Mouse (Mus musculus): ENCODE results near the gene Calm4. TPM values are rescaled to one million over a fixed set of nuclear protein-coding genes. Genes with fewer than 3 reads are reported as not detected.
"Not testable (repeated sequence)": the region's sequence is repeated elsewhere in the genome, so short reads cannot be mapped to it uniquely, and the experiment has no call there.

The Calm4 gene
- polyA plus RNA-seq, 2 experiments = 8.6 to 51.5 TPM

DNA sequence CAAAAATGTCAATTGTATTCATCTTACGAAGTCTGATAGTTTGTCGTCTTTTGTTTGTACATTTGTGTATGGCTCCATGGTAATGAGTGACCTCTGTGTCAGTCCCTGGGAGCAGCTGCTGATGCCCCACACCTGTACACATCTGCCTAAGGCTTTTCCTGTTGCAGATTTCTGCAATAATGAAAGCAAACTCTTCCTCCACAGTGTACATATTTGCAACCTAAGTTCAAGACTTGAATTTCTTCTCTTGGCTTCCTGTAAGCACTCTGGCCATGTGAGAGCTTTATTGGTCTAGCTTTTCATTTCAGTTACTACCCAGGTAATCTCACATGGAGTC lies 18.8 kb upstream of the Calm4 start:
- ATAC-seq (ENCODE audit: low FRiP score, low read depth) = no peak
- 93% methylated on average over 2 of the region's 2 CpGs for WGBS
- H3K27ac ChIP-seq (replicated peaks; ENCODE audit: low read depth, low read length) = no peak overlapping the region

DNA sequence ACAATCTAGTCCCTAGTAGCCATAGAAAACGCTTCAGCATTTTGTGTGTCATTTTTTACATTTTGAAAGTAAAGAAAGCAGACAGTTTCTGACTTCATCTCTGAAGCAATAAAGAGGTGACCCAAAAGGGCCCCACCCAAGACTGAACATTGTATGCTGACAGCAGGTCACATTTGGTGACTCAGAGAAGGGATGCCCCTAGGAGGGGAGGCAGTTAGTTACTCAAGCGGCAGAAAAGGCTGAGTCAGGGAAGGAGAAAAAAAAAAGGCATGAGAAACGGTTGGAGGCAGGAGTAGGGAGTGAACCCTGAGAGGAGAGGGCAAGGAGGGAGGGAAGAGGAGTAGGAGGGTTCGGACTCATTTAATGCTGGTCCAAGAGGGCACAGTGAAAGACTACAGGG lies 15.5 kb upstream of the Calm4 start:
- DNase-seq (ENCODE audit: low spot score) = no peak
- no peak overlapping the region for H3K4me2 ChIP-seq (replicated peaks; ENCODE audit: low read depth, low read length, severe bottlenecking)
- no peak overlapping the region for H3K27ac ChIP-seq (replicated peaks; ENCODE audit: low read depth, low read length)
- no peak for ATAC-seq (ENCODE audit: low FRiP score, low read depth)
- H3K36me3 ChIP-seq (ENCODE audit: control insufficient read depth, insufficient read depth, low read length) = no peaks in the 10 kb centered on the region
- TF ChIP-seq POLR2A (IDR thresholded peaks at IDR 0.05; ENCODE audit: borderline replicate concordance, extremely low read depth, insufficient read depth, insufficient read length) = no peak
- no peaks in the 10 kb centered on the region for H3K4me1 ChIP-seq (ENCODE audit: control insufficient read depth, insufficient read depth, low read length)
- H3K9me3 ChIP-seq (ENCODE audit: control insufficient read depth, low read length) = no peaks in the 10 kb centered on the region
- 71% methylated on average over 4 of the region's 4 CpGs for WGBS
- H3K4me3 ChIP-seq (replicated peaks; ENCODE audit: low read length) = no peak overlapping the region
- no peak overlapping the region for H3K9ac ChIP-seq (ENCODE audit: low read depth, low read length, severe bottlenecking)
- H3K27me3 ChIP-seq (ENCODE audit: control insufficient read depth, insufficient read depth, low read length) = no peaks in the 10 kb centered on the region

More for the DNA sequence above, 18.8 kb upstream of the Calm4 start:
- Histone ChIP-seq H3K27me3 (ENCODE audit: control insufficient read depth, insufficient read depth, low read length) (no peaks in the 10 kb centered on the region), H3K9me3 (ENCODE audit: control insufficient read depth, low read length) (no peaks in the 10 kb centered on the region), H3K4me3 (replicated peaks; ENCODE audit: low read length) (no peak overlapping the region), H3K4me2 (replicated peaks; ENCODE audit: low read depth, low read length, severe bottlenecking) (no peak overlapping the region), H3K4me1 (ENCODE audit: control insufficient read depth, insufficient read depth, low read length) (no peaks in the 10 kb centered on the region), H3K36me3 (ENCODE audit: control insufficient read depth, insufficient read depth, low read length) (no peaks in the 10 kb centered on the region), H3K9ac (ENCODE audit: low read depth, low read length, severe bottlenecking) (no peak overlapping the region)
- no peak for TF ChIP-seq POLR2A (IDR thresholded peaks at IDR 0.05; ENCODE audit: borderline replicate concordance, extremely low read depth, insufficient read depth, insufficient read length)
- DNase-seq (ENCODE audit: low spot score) = no peak

DNA sequence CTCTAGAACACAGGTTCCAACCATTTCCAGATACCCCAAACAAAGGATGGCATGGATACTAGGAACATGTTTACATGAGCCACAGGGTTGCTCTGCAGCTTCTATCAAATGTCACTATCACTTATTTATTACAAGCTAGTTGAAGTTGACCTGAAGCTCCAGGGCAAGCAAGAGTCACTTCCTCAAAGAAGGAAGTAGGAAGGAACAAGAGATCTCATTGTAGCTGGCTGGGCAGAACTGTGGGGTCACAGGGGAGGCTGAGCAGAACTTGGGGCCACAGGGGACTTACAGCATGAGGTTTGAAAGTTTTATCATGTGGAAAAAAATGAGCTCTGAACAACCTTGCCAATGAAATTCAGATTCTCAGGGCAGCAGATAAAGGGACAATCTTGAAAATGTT lies 11.8 kb upstream of the Calm4 start:
- H3K9me3 ChIP-seq (ENCODE audit: control insufficient read depth, low read length) = no peaks in the 10 kb centered on the region
- H3K36me3 ChIP-seq (ENCODE audit: control insufficient read depth, insufficient read depth, low read length) = no peaks in the 10 kb centered on the region
- no peaks in the 10 kb centered on the region for H3K27me3 ChIP-seq (ENCODE audit: control insufficient read depth, insufficient read depth, low read length)
- no peak for ATAC-seq (ENCODE audit: low FRiP score, low read depth)
- no peak for DNase-seq (ENCODE audit: low spot score)
- no peaks in the 10 kb centered on the region for H3K4me1 ChIP-seq (ENCODE audit: control insufficient read depth, insufficient read depth, low read length)
- no peak overlapping the region for H3K4me3 ChIP-seq (replicated peaks; ENCODE audit: low read length)
- no peak overlapping the region for H3K27ac ChIP-seq (replicated peaks; ENCODE audit: low read depth, low read length)
- no peak for TF ChIP-seq POLR2A (IDR thresholded peaks at IDR 0.05; ENCODE audit: borderline replicate concordance, extremely low read depth, insufficient read depth, insufficient read length)
- no peak overlapping the region for H3K9ac ChIP-seq (ENCODE audit: low read depth, low read length, severe bottlenecking)
- no peak overlapping the region for H3K4me2 ChIP-seq (replicated peaks; ENCODE audit: low read depth, low read length, severe bottlenecking)

DNA sequence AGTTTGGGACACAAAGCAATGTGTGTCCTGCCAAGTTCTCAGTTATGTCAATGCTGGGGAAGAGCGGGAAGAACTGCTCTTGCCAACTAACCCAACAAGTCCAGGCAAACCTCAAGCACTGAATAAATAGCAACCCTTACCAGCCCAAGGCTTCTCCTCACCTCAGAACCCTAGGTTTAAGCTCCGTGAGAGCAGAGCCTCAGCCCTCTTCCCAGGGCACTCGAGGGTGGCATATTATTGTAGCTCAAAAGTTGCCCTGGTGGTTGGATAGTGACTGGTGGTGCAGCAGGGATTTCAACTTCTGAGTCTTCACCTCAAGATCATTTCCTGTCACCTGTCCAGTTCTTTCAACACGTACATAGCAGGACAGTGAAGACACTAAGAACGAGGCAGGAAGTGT lies 6.0 kb upstream of the Calm4 start:
- 74% methylated on average over 5 of the region's 5 CpGs for WGBS

DNA sequence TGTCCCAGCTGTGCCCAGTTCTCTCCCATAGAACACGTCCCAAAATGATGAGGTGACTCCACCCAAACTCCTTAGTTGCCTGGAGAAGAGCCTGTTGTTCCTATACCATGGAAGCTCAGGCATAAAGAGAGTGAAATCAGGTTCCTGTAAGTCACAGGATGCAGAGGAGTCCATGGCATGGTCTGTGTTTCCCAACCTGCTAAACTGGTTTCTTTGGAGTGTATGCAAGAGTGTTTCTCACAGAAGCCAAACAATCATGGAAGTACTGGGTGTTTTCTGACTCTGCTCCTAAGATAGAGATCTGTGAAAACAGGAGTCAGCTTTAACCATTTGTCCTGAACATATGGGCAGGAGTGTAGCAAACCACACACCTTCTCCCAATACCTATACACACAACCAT lies 5.6 kb upstream of the Calm4 start:
- ATAC-seq (ENCODE audit: low FRiP score, low read depth) (no peak), DNase-seq (ENCODE audit: low spot score) (no peak)
- no peak overlapping the region for H3K9ac ChIP-seq (ENCODE audit: low read depth, low read length, severe bottlenecking)
- no peak for TF ChIP-seq POLR2A (IDR thresholded peaks at IDR 0.05; ENCODE audit: borderline replicate concordance, extremely low read depth, insufficient read depth, insufficient read length)
- 44% methylated on average over 1 of the region's 1 CpGs for WGBS
- no peak overlapping the region for H3K4me2 ChIP-seq (replicated peaks; ENCODE audit: low read depth, low read length, severe bottlenecking)
- no peak overlapping the region for H3K27ac ChIP-seq (replicated peaks; ENCODE audit: low read depth, low read length)
- no peaks in the 10 kb centered on the region for H3K9me3 ChIP-seq (ENCODE audit: control insufficient read depth, low read length)
- no peaks in the 10 kb centered on the region for H3K4me1 ChIP-seq (ENCODE audit: control insufficient read depth, insufficient read depth, low read length)
- no peaks in the 10 kb centered on the region for H3K27me3 ChIP-seq (ENCODE audit: control insufficient read depth, insufficient read depth, low read length)
- H3K36me3 ChIP-seq (ENCODE audit: control insufficient read depth, insufficient read depth, low read length) = no peaks in the 10 kb centered on the region
- no peak overlapping the region for H3K4me3 ChIP-seq (replicated peaks; ENCODE audit: low read length)

More for the DNA sequence above, 6.0 kb upstream of the Calm4 start:
- DNase-seq (ENCODE audit: low spot score) (no peak), ATAC-seq (ENCODE audit: low FRiP score, low read depth) (no peak)
- Histone ChIP-seq H3K27me3 (ENCODE audit: control insufficient read depth, insufficient read depth, low read length) (no peaks in the 10 kb centered on the region), H3K9ac (ENCODE audit: low read depth, low read length, severe bottlenecking) (no peak overlapping the region), H3K27ac (replicated peaks; ENCODE audit: low read depth, low read length) (no peak overlapping the region), H3K9me3 (ENCODE audit: control insufficient read depth, low read length) (no peaks in the 10 kb centered on the region), H3K36me3 (ENCODE audit: control insufficient read depth, insufficient read depth, low read length) (no peaks in the 10 kb centered on the region), H3K4me2 (replicated peaks; ENCODE audit: low read depth, low read length, severe bottlenecking) (no peak overlapping the region), H3K4me1 (ENCODE audit: control insufficient read depth, insufficient read depth, low read length) (no peaks in the 10 kb centered on the region), H3K4me3 (replicated peaks; ENCODE audit: low read length) (no peak overlapping the region)
- no peak for TF ChIP-seq POLR2A (IDR thresholded peaks at IDR 0.05; ENCODE audit: borderline replicate concordance, extremely low read depth, insufficient read depth, insufficient read length)

DNA sequence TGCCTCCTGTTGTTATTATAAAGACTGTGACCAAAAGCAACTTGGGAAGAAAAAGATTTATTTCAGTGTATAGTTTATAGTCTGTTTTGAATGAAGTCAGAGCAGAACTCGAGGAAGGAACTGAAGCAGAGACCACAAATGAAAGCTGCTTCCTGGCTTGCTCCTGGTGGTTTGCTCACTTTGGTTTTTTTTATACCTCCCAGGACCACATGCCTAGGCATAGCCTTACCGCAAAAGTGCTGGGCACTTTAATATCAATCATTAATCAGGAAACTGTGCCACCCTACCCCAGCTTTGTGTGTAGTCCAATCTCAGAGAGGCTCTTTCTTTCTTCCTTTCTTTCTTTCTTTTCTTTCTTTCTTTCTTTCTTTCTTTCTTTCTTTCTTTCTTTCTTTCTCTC lies 5.1 kb upstream of the Calm4 start:
- WGBS = 57% methylated on average over 2 of the region's 2 CpGs
- no peak for ATAC-seq (ENCODE audit: low FRiP score, low read depth)
- no peaks in the 10 kb centered on the region for H3K4me1 ChIP-seq (ENCODE audit: control insufficient read depth, insufficient read depth, low read length)

DNA sequence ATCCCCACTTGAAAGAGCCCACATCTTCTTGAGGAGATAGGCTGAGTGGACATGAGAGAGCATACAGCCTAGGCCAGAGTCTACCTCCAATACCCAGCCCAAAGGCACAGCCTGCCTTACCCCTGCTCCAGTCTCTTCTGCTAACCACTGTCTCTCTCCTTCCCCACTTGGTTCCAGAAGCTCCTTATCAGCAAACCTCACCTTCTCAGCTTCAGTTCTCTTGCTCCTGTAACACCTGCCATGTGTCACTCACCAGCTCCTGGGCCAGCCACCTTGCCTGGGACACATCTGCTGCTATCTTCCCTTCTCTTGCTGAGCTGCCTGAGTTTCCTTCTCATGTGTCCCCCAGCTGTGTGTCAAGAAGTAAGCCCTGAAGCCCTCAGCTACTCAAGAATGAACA lies 3.9 kb upstream of the Calm4 start:
- not testable (repeated sequence) for H3K9ac ChIP-seq (ENCODE audit: low read depth, low read length, severe bottlenecking); DNase-seq (ENCODE audit: low spot score); H3K9me3 ChIP-seq (ENCODE audit: control insufficient read depth, low read length); H3K36me3 ChIP-seq (ENCODE audit: control insufficient read depth, insufficient read depth, low read length); H3K27me3 ChIP-seq (ENCODE audit: control insufficient read depth, insufficient read depth, low read length); H3K27ac ChIP-seq (replicated peaks; ENCODE audit: low read depth, low read length); H3K4me2 ChIP-seq (replicated peaks; ENCODE audit: low read depth, low read length, severe bottlenecking); ATAC-seq (ENCODE audit: low FRiP score, low read depth); H3K4me1 ChIP-seq (ENCODE audit: control insufficient read depth, insufficient read depth, low read length); H3K4me3 ChIP-seq (replicated peaks; ENCODE audit: low read length)

More for the DNA sequence above, 5.1 kb upstream of the Calm4 start:
- Histone ChIP-seq H3K9ac (ENCODE audit: low read depth, low read length, severe bottlenecking) (no peak overlapping the region), H3K27me3 (ENCODE audit: control insufficient read depth, insufficient read depth, low read length) (no peaks in the 10 kb centered on the region), H3K36me3 (ENCODE audit: control insufficient read depth, insufficient read depth, low read length) (no peaks in the 10 kb centered on the region), H3K27ac (replicated peaks; ENCODE audit: low read depth, low read length) (no peak overlapping the region), H3K9me3 (ENCODE audit: control insufficient read depth, low read length) (no peaks in the 10 kb centered on the region), H3K4me3 (replicated peaks; ENCODE audit: low read length) (no peak overlapping the region), H3K4me2 (replicated peaks; ENCODE audit: low read depth, low read length, severe bottlenecking) (no peak overlapping the region)
- no peak for TF ChIP-seq POLR2A (IDR thresholded peaks at IDR 0.05; ENCODE audit: borderline replicate concordance, extremely low read depth, insufficient read depth, insufficient read length)
- no peak for DNase-seq (ENCODE audit: low spot score)

DNA sequence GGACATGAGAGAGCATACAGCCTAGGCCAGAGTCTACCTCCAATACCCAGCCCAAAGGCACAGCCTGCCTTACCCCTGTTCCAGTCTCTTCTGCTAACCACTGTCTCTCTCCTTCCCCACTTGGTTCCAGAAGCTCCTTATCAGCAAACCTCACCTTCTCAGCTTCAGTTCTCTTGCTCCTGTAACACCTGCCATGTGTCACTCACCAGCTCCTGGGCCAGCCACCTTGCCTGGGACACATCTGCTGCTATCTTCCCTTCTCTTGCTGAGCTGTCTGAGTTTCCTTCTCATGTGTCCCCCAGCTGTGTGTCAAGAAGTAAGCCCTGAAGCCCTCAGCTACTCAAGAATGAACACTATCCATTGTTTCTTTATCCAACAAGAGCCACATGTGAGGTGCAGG lies 3.1 kb downstream of the Calm4 start:
- not testable (repeated sequence) for ATAC-seq (ENCODE audit: low FRiP score, low read depth); H3K27ac ChIP-seq (replicated peaks; ENCODE audit: low read depth, low read length); H3K36me3 ChIP-seq (ENCODE audit: control insufficient read depth, insufficient read depth, low read length); H3K9ac ChIP-seq (ENCODE audit: low read depth, low read length, severe bottlenecking); H3K27me3 ChIP-seq (ENCODE audit: control insufficient read depth, insufficient read depth, low read length); H3K4me3 ChIP-seq (replicated peaks; ENCODE audit: low read length); H3K9me3 ChIP-seq (ENCODE audit: control insufficient read depth, low read length); DNase-seq (ENCODE audit: low spot score); H3K4me1 ChIP-seq (ENCODE audit: control insufficient read depth, insufficient read depth, low read length); H3K4me2 ChIP-seq (replicated peaks; ENCODE audit: low read depth, low read length, severe bottlenecking)
